Mouse (Mus musculus) midbrain, embryonic 10.5 days (tissue): Measurements from ENCODE around the gene Klk1b4. TPM values are rescaled to one million over a fixed set of nuclear protein-coding genes. Genes with fewer than 3 reads are reported as not detected.
"Not testable (repeated sequence)": the region's sequence is repeated elsewhere in the genome, so short reads cannot be mapped to it uniquely, and the experiment has no call there.

Experiments
- DNase-seq: peaks from one replicate; pipeline ENCODE4 v3.0.0-alpha.2; 2017; ENCODE audit warnings: low spot score
- H3K27ac ChIP-seq: fragments of 300-500 bp; sonication (generic); replicated peaks from 2 replicates; pipeline ENCODE4 v1.5.1; 2016; ENCODE audit warnings: mild to moderate bottlenecking
- H3K27me3 ChIP-seq: fragments of 300-500 bp; sonication (generic); 2 replicates; pipeline ENCODE4 v1.6.1; 2016; ENCODE audit warnings: low read depth, mild to moderate bottlenecking; ENCODE audit not compliant: poor library complexity, severe bottlenecking
- H3K36me3 ChIP-seq: fragments of 300-500 bp; sonication (generic); 2 replicates; pipeline ENCODE4 v1.6.1; 2016; ENCODE audit warnings: mild to moderate bottlenecking, moderate library complexity
- H3K4me1 ChIP-seq: fragments of 300-500 bp; sonication (generic); 2 replicates; pipeline ENCODE4 v1.6.1; 2016
- H3K4me3 ChIP-seq: fragments of 300-500 bp; sonication (generic); 2 replicates; pipeline ENCODE4 v1.5.1; 2016; ENCODE audit warnings: mild to moderate bottlenecking, moderate library complexity
- H3K9me3 ChIP-seq: fragments of 300-500 bp; sonication (generic); replicated peaks from 2 replicates; pipeline ENCODE4 v1.6.1; 2016; ENCODE audit warnings: mild to moderate bottlenecking
- WGBS: fragments of 180-500 bp; shearing (Covaris S2); methylation state at CpG from one replicate; pipeline ENCODE4 v1.1.7; 2016; 5-methylcytosine and 5-hydroxymethylcytosine counted together
- polyA plus RNA-seq: library from polyadenylated mRNA; unstranded; fragments of >200 nt; fragmentation: Nextera tagmentation; extraction: Ambion mirVana; gene quantifications from 2 replicates; pipeline ENCODE4 v1.2.1, GENCODE M21; 2016

Klk1b4 gene
- polyA plus RNA-seq, 1 experiment from 2014 or later, result not detected

DNA sequence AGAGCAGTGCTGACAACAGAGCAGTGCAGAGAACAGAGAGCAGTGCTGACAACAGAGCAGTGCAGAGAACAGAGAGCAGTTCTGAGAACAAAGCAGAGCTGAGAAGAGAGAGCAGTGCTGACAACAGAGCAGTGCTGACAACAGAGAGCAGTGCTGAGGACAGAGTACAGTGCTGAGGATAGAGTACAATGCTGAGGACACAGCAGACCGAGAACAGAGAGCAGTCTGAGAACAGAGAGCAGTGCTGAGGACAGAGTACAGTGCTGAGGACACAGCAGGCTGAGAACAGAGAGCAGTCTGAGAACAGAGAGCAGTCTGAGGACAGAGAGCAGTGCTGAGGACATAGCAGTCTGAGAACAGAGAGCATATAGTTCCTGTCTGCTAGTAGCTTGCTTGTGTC lies 33.5 kb downstream of the Klk1b4 start:
- Histone ChIP-seq H3K27ac (no peak overlapping the region), H3K36me3 (no peaks in the 10 kb centered on the region), H3K9me3 (no peaks in the 10 kb centered on the region; the same call in 1 of the 2 replicates), H3K27me3 (no peaks in the 10 kb centered on the region), H3K4me1 (peaks cover 8% of the 10 kb centered on the region), H3K4me3 (no peak overlapping the region)
- WGBS, result 61% methylated on average over 1 of the region's 1 CpGs
- no peak for DNase-seq

DNA sequence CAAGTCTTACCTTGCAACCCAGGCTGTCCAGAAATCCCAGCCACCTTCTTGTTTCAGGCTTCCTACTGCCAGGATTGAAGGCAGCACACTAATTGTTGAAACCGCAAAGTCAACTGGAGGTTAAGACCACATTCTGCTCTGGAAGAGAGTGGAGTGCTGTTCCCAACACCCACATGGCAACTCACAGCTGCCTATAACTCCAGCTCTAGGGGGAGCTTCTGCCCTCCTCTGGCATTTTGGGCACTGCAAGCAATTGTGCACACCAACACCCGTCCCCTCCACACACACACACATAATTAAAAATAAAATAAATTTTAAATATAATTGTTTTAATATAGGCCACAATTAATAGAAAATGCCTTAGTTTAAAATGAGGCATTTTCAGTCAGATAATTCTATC lies 33.9 kb downstream of the Klk1b4 start:
- H3K27ac ChIP-seq, result no peak overlapping the region
- DNase-seq, result no peak
- 82% methylated on average over 2 of the region's 2 CpGs for WGBS

DNA sequence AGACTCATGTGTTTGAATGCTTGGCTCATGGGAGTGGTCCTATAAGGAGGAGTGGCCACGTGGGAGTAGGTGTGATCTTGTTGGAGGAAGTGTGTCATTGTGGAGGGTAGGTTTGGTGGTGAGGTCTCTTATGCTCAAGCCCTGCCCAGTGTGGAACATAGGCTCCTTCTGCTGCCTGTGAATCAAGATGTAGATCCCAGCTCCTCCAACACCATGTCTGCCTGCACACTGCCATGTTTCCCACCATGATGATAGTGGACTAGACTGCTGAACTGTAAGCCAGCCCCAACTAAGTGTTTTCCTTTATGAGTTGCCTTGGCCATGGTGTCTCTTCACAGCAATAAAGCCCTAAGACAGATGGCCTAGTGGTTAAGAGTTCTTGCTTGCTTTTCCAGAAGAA lies 36.8 kb downstream of the Klk1b4 start:
- Histone ChIP-seq H3K9me3 (no peaks in the 10 kb centered on the region; the same call in 1 of the 2 replicates), H3K4me1 (peaks cover 19% of the 10 kb centered on the region), H3K4me3 (no peak overlapping the region), H3K27ac (no peak overlapping the region), H3K36me3 (peaks cover 14% of the 10 kb centered on the region), H3K27me3 (no peaks in the 10 kb centered on the region)
- no peak for DNase-seq
- WGBS, result 18% methylated on average over 1 of the region's 1 CpGs

More for the DNA sequence above, 33.9 kb downstream of the Klk1b4 start:
- H3K4me1 ChIP-seq, result peaks cover 10% of the 10 kb centered on the region
- H3K9me3 ChIP-seq, result no peaks in the 10 kb centered on the region; the same call in 1 of the 2 replicates
- H3K36me3 ChIP-seq, result no peaks in the 10 kb centered on the region
- H3K4me3 ChIP-seq, result no peak overlapping the region
- no peaks in the 10 kb centered on the region for H3K27me3 ChIP-seq

DNA sequence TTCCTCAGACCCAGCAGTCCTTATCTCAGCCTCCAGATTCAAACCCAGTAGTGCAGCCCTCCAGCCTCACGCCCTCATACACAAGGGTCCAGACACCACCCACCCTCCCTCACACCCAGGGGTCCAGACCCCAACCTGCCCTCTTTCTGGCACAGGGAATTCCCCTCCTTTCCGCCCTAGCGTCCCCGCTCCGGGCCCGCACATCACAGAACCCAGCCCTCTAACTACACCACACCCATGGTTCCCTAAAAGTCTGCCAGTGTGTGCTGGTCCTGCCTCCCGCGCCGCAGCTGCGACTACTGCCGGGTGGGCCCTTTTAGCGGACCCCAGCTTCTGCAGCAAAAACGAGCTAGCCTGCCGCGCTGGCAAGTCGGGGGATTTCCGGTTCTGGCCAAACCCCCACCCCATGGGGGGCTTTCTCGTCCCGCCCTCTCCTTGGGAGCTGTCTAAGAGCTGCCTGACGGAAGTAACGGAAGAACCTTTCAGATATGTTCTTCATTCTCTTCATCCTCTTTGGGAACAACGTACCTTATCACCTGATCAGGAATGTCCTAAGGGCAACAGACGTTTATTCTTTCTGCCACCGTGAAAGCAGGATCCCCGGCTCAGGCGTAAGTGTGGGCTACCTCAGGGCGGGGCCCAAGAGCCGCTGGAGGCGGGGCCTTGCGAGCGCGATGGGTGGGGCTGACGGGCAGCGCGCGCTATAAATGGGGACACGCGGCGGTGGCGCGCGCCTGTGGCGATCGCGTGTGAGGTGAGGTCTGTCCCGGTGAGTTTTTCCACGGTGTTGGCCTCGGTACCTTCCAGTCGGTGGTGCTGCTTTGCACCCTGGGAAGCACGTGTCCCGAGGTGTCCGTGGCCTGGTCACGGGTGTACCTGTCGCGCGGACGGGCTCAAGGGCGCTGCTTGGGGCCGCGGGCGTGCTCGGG lies 39.1 kb downstream of the Klk1b4 start, which contains the start of the genes 1700028J19Rik and 2410002F23Rik:
1700028J19Rik (minus strand) TSS at position 641 of the 929 bp plus-strand sequence.
2410002F23Rik (plus strand) TSS at position 668 of the 929 bp plus-strand sequence.
- peak; percentile 91 for DNase-seq
- Histone ChIP-seq H3K9me3 (no peaks in the 10 kb centered on the region), H3K4me3 (peak within 1 kb of the TSS; percentile 73), H3K27ac (peak within 1 kb of the TSS; percentile 95), H3K27me3 (no peaks in the 10 kb centered on the region), H3K4me1 (peaks cover 30% of the 10 kb centered on the region), H3K36me3 (peaks cover 36% of the 10 kb centered on the region)
- under 1% methylated on average over 62 of the region's 62 CpGs for WGBS

DNA sequence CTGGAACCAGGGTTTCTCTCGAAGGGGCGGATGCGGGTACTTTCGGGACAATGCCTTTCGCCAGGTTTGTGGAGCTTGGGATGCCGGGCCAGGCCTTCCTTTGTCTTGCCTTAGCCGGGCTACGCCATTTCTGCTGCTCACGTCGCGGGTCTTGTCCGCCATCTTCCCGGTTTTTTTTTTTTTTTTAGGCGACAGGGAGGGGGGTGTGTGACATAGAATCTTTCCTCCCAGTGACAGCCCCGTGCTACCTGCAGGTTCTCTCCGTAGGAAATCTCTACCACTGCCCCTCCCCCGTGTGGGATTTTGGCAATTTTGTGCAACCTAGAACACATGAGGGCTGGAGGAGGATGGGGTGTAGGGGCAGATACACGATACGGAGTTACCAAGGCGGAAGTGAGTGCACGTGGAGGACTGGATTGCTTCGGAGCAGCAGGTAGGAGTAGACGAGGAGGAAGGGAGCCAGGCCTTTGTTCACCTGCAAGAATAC lies 39.8 kb downstream of the Klk1b4 start:
- Histone ChIP-seq H3K4me3 (peak overlapping the region; percentile 73), H3K9me3 (no peaks in the 10 kb centered on the region), H3K36me3 (peaks cover 43% of the 10 kb centered on the region), H3K27ac (peak overlapping the region; percentile 95), H3K27me3 (no peaks in the 10 kb centered on the region), H3K4me1 (peaks cover 30% of the 10 kb centered on the region)
- DNase-seq, result no peak
- WGBS, result under 1% methylated on average over 23 of the region's 23 CpGs

DNA sequence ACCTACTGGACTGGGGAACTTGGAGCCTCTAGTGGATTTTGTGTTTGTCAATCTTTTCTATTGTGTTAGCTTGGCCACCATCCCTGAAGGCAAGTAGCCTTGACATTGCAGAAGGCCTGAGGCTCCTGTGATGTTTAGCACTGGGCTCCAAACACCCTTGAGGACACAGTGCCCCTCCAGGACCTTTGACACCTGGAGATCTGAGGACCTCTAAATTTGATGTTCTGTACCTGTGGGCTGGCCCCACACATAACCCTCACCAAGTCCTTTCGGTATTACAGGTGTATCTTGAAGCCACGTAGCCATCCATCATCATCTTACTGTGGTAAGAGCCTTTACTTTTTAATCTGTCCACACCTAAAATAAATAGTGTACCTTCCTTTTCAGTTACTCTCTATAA lies 40.7 kb downstream of the Klk1b4 start:
- Histone ChIP-seq H3K36me3 (peaks cover 53% of the 10 kb centered on the region), H3K27ac (no peak overlapping the region), H3K4me3 (peak overlapping the region; percentile 73), H3K27me3 (no peaks in the 10 kb centered on the region), H3K4me1 (peaks cover 30% of the 10 kb centered on the region), H3K9me3 (no peaks in the 10 kb centered on the region)
- 92% methylated on average over 2 of the region's 2 CpGs for WGBS
- DNase-seq, result no peak

DNA sequence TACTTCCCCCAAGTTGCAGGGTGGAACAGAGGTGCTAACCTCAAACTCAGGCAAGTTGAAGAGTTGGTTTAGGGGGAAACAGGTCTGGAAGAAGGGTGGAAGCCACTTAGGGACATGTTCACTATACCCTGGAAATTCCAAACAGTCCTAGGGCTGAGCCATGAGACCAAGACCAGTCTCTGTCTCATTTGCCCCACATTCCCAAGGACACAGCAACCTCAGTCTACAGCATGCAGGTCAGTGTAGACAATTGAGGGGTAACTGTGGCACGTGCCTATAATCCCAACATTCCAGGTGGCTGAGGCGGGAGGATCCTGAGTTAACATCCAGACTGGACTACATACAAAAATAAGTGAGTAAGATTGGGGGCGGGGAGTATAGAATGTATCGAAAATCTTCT lies 42.0 kb downstream of the Klk1b4 start:
- peaks cover 65% of the 10 kb centered on the region for H3K36me3 ChIP-seq
- no peaks in the 10 kb centered on the region for H3K27me3 ChIP-seq
- H3K9me3 ChIP-seq, result no peaks in the 10 kb centered on the region
- 0 out of 2 replicates have a peak overlapping the region, but pooled peaks have one; percentile 73 for H3K4me3 ChIP-seq
- peaks cover 30% of the 10 kb centered on the region for H3K4me1 ChIP-seq
- WGBS, result 91% methylated on average over 4 of the region's 4 CpGs
- DNase-seq, result no peak
- H3K27ac ChIP-seq, result no peak overlapping the region

DNA sequence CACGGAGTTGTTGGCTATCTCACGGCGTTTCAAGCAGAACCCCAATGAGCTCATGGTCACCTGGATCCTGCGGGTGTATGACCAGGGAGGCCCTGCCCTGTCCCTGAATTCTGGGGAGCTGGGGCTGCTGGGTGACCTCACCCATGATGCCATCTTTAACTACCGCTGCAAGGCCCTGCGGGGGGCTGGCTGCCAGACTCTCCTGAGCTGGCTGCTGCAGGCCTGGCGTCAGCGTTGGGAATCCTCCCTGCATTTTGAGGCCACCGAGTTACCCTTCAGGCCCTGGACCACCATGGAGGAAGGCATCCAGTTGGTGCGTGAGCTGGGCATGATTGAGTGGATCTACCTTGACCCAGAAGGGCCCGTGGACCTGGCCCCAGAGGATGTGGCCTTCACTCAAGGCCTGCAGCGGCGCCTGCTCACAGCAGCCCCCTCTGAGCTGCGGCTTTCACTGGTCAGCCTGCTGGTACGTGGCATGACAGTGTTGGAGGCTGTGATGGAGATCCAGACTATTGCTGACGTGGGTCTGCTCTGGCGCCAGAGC lies 43.6 kb downstream of the Klk1b4 start:
- H3K27ac ChIP-seq, H3K4me3 ChIP-seq, H3K9me3 ChIP-seq, H3K27me3 ChIP-seq, DNase-seq: not testable (repeated sequence)
- 92% methylated on average over 17 of the region's 17 CpGs for WGBS
- Histone ChIP-seq H3K4me1 (peaks cover 21% of the 10 kb centered on the region), H3K36me3 (peaks cover 73% of the 10 kb centered on the region)

DNA sequence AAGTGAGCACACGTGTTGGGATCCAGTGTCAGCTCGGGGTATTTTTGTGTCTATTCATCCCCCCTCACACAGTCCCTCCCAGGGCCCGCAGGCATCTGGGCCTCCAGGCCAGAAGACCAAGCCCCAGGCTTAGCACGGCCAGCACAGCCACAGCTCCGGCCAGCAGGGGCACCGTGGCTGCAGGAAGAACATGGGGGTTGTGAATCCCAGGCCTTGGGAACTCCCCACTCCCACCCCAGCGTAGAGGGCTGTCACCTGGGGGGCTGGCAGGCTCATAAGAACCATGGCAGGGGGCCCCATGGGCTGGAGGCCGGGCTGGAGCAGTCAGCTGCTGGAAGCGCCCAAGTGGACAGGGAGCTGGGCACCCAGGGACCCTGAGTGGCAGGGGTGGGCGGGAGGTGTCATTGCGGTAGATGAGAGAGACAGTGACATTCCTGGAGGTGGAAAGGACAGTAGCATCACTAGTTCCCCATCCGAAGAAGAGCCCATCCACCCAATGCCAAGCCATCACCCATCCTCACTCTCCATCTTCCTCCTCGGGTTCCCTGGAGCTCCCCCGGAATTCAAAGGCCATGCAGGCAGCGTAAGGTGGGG lies 45.9 kb downstream of the Klk1b4 start:
- H3K9me3 ChIP-seq, result no peaks in the 10 kb centered on the region
- peaks cover 15% of the 10 kb centered on the region for H3K4me1 ChIP-seq
- DNase-seq, result no peak
- H3K36me3 ChIP-seq, result peaks cover 68% of the 10 kb centered on the region
- H3K4me3 ChIP-seq, result peak overlapping the region; percentile 0; the same call in 1 of the 2 replicates
- 72% methylated on average over 15 of the region's 15 CpGs for WGBS
- no peaks in the 10 kb centered on the region for H3K27me3 ChIP-seq
- no peak overlapping the region for H3K27ac ChIP-seq

DNA sequence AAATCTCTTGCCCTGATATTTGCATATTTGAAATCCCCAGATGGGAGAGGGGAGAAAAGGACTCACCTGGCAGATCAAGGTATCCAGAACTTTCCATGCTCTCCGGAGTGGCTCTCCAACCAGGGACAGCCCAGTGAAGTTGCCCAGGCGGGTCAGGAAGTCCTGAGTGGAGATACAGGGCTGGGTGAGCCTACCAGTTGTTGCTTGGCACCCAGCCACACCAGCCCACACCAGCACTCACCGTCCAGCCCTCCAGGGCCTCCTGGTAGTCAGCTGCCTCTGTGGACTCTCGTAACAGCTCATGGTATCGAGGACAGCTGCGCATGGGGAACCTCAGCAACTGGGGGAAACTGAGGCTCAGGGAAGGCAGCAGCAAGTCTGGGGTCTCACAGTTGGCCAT lies 47.7 kb downstream of the Klk1b4 start:
- H3K9me3 ChIP-seq, result no peaks in the 10 kb centered on the region
- H3K27me3 ChIP-seq, result no peaks in the 10 kb centered on the region
- peaks cover 50% of the 10 kb centered on the region for H3K36me3 ChIP-seq
- WGBS, result 83% methylated on average over 6 of the region's 6 CpGs
- H3K4me3 ChIP-seq, result no peak overlapping the region
- H3K4me1 ChIP-seq, result peaks cover 2% of the 10 kb centered on the region; the same call in 1 of the 2 replicates
- no peak for DNase-seq
- no peak overlapping the region for H3K27ac ChIP-seq

DNA sequence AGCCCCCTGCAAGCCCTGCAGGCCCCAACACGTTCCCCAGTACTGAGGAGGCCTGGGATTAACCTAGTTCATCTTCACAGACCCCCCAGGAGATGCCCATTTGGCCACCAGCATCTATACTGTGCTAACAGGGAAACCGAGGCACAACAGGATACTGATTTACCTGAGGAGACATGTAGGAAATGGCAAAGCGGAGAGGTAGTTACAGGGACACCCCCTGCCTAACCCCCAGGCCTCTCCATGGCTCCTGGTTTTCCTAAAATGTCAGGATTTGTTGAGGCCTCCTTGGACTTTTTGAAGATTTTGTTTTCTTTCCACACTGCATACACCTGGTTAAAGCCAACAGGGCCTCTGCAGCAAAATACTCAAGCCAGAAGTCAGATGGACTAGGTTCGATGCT lies 50.0 kb downstream of the Klk1b4 start, which contains the start of gene Acp4:
Acp4 (minus strand) TSS at position 101 of the 400 bp plus-strand sequence.
- Histone ChIP-seq H3K27ac (no peak within 1 kb of the TSS), H3K27me3 (peaks cover 21% of the 10 kb centered on the region), H3K4me1 (peaks cover 3% of the 10 kb centered on the region), H3K4me3 (no peak within 1 kb of the TSS), H3K36me3 (peaks cover 27% of the 10 kb centered on the region), H3K9me3 (no peaks in the 10 kb centered on the region)
- DNase-seq, result no peak
- WGBS, result 83% methylated on average over 4 of the region's 4 CpGs

DNA sequence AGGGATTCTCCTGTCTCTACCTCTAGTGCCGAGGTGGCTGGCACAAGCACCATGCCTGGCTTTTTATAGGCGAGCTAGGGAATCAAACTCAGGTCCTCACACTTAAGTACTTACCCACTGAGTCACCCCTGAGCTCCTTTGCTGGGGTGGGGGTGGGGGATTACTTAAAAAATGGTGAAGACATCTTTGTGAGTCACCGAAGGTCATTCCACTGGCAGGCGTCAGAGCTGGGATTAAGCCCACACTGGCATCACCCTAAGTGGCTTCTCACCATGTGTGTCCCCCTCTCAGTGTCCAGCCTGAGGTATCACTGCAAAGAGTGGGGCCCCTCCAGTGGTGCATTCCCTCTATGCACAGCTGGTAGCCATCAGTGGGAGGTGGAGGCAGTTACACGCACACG lies 53.2 kb downstream of the Klk1b4 start:
- no peak for DNase-seq
- peaks cover 47% of the 10 kb centered on the region for H3K27me3 ChIP-seq
- WGBS, result 73% methylated on average over 6 of the region's 6 CpGs
- H3K27ac ChIP-seq, result no peak overlapping the region
- H3K4me1 ChIP-seq, result peaks cover 10% of the 10 kb centered on the region
- no peak overlapping the region for H3K4me3 ChIP-seq
- H3K9me3 ChIP-seq, result no peaks in the 10 kb centered on the region
- no peaks in the 10 kb centered on the region for H3K36me3 ChIP-seq
